Comparison of ENCODE assay signal across 7 mouse cellular contexts in genomic region chr11:24061819-24062218, GRCm38 (mm10). TPM values are rescaled to one million over a fixed set of nuclear protein-coding genes. Genes with fewer than 3 reads are reported as not detected.
DNase-seq lines count a peak whose midpoint lies in the region; ATAC-seq and TF ChIP-seq lines count a peak whose summit lies in the region.

No protein-coding gene starts in this region.

- peak overlapping the region; percentile 58; the same call in 1 of the 2 replicates for H3K27ac ChIP-seq in forebrain, postnatal 0 days (ENCODE audit: low read depth, low read length)

- no peaks in the 10 kb centered on the region for H3K36me3 ChIP-seq in forebrain, postnatal 0 days (ENCODE audit: insufficient read depth)

- peak overlapping the region; percentile 44 for H3K9ac ChIP-seq in forebrain, postnatal 0 days

- peak; percentile 55 for DNase-seq in right cerebral cortex, postnatal 4 days
- DNase-seq in right cerebral cortex, postnatal 25 days: no peak
- no peak for DNase-seq in forebrain, postnatal 0 days
- no peak for DNase-seq in spleen, postnatal 14 days (ENCODE audit: low spot score in 2 of 2)
- DNase-seq in c-Kit-positive CD71-positive TER-119-positive erythroid progenitor cells, embryonic 14.5 days (ENCODE audit: low spot score): no peak
- DNase-seq in spleen, adult 12 weeks (ENCODE audit: low spot score): no peak

- WGBS in forebrain, postnatal 0 days: 1% methylated on average over 14 of the region's 14 CpGs

- 0 out of 2 replicates have a peak, but pooled peaks have one; percentile 8 for TF ChIP-seq CTCF in forebrain, postnatal 0 days (IDR thresholded peaks at IDR 0.05; ENCODE audit: low read depth)

- peak overlapping the region; percentile 24 for H3K4me3 ChIP-seq in forebrain, postnatal 0 days (ENCODE audit: low read depth, low read length)

- no peaks in the 10 kb centered on the region for H3K27me3 ChIP-seq in forebrain, postnatal 0 days (ENCODE audit: insufficient read depth, low read length)

- peak overlapping the region; percentile 69 for H3K4me2 ChIP-seq in forebrain, postnatal 0 days (ENCODE audit: low read depth)

- no peaks in the 10 kb centered on the region for H3K9me3 ChIP-seq in forebrain, postnatal 0 days (ENCODE audit: low read length)

- H3K4me1 ChIP-seq in forebrain, postnatal 0 days (ENCODE audit: insufficient read depth): peaks cover 16% of the 10 kb centered on the region

- peak; percentile 60 for ATAC-seq in forebrain, postnatal 0 days
- ATAC-seq in megakaryocyte progenitor cell, adult 5-6 weeks (replicated peaks; ENCODE audit: poor library complexity): peak; percentile 58

RNA-seq across cellular contexts. Expression of gene A830031A19Rik, which starts 13.0 kb away (rescaled TPM):
- total RNA-seq in forebrain, postnatal 0 days (2014; rRNA removed): 1.8 TPM in 1 of 2 replicates, not detected in the other
- polyA plus RNA-seq in forebrain, postnatal 0 days (2015; fragmentation: Nextera tagmentation; extraction: Ambion mirVana): 0.26 and 0.63 TPM in 2 replicates
- not detected in 2 replicates for total RNA-seq in megakaryocyte progenitor cell, adult 5-6 weeks (2015)
- not detected in 2 replicates for total RNA-seq in megakaryocyte progenitor cell, adult 5-6 weeks (2017)

RNA-seq across cellular contexts. Expression of gene Bcl11a, which starts 16.0 kb away (rescaled TPM):
- total RNA-seq in forebrain, postnatal 0 days (2014; rRNA removed): 70.8 and 85.9 TPM in 2 replicates
- 173 and 174 TPM in 2 replicates for polyA plus RNA-seq in forebrain, postnatal 0 days (2015; fragmentation: Nextera tagmentation; extraction: Ambion mirVana)
- 42.8 and 70.9 TPM in 2 replicates for total RNA-seq in megakaryocyte progenitor cell, adult 5-6 weeks (2015)
- total RNA-seq in megakaryocyte progenitor cell, adult 5-6 weeks (2017): 24.3 and 29.1 TPM in 2 replicates
